Mouse (Mus musculus) kidney, adult 2 months (tissue): ENCODE measurements around the gene Tbc1d4.

Experiments used
- CTCF ChIP-seq: fragments of 200-500 bp; conservative IDR thresholded peaks from 2 replicates; pipeline ENCODE4 v1.5.1; 2011; ENCODE audit warnings: low read depth, mild to moderate bottlenecking, control low read depth, low read length, moderate library complexity, mixed read lengths; ENCODE audit not compliant: insufficient read depth, insufficient read length
- POLR2A ChIP-seq: fragments of 200-500 bp; IDR thresholded peaks from one replicate; pipeline ENCODE4 v1.6.1; 2011; ENCODE audit warnings: low read depth, low read length, control low read depth

GRCm38 (mm10) chr14:101608519-101609368 is at the start of gene Tbc1d4:
- TF ChIP-seq CTCF (peak; percentile 63), POLR2A (peak; percentile 17)
